Mouse (Mus musculus): ENCODE measurements at regions not wholly inside any gene's neighbourhood (a gene's known extent, or its start where the extent isn't known, plus 50 kb on each side); places are given as distances from the start of the nearest gene placed in this dataset.

GRCm38 (mm10) chr15:7563279-7563678 lies 165.1 kb upstream of the Egflam start:
- Histone ChIP-seq H3K4me3 (ENCODE audit: control insufficient read depth in 1 of 2, insufficient read depth in 1 of 2, low read depth in 2 of 2, low read length in 2 of 2) (no peak overlapping the region), H3K79me2 (ENCODE audit: control insufficient read depth, insufficient read depth, low read length, poor library complexity) (no peaks in the 10 kb centered on the region), H3K9me3 (replicated peaks; ENCODE audit: insufficient read depth, low read length) (no peaks in the 10 kb centered on the region), H3K27ac (ENCODE audit: control insufficient read depth, low read depth, low read length) (no peak overlapping the region), H3K4me1 (ENCODE audit: control insufficient read depth in 1 of 2, insufficient read depth in 2 of 2, low read length in 2 of 2) (no peaks in the 10 kb centered on the region), H3K36me3 (ENCODE audit: control insufficient read depth in 1 of 2, insufficient read depth in 2 of 2, low read length in 2 of 2) (no peaks in the 10 kb centered on the region), H3K27me3 (ENCODE audit: control insufficient read depth in 1 of 2, insufficient read depth in 2 of 2, low read length in 2 of 2) (no peaks in the 10 kb centered on the region), H3K9ac (ENCODE audit: control insufficient read depth, low read depth, low read length, poor library complexity, severe bottlenecking) (no peak overlapping the region)
- no peak for DNase-seq (ENCODE audit: low read depth, low spot score)
- no peak for TF ChIP-seq NELFE (IDR thresholded peaks at IDR 0.05; ENCODE audit: low read depth, low read length)
- TF ChIP-seq RAD21 (IDR thresholded peaks at IDR 0.05; ENCODE audit: low read depth, low read length), result no peak
- no peak for TF ChIP-seq POLR2AphosphoS5 (IDR thresholded peaks at IDR 0.05; ENCODE audit: borderline replicate concordance, low read depth, low read length)
- no peak for TF ChIP-seq POLR2AphosphoS2 (IDR thresholded peaks at IDR 0.05; ENCODE audit: low read length)
- TF ChIP-seq USF1 (IDR thresholded peaks at IDR 0.05; ENCODE audit: low read depth, low read length), result no peak
- TF ChIP-seq KAT2A (conservative IDR thresholded peaks at IDR 0.05; ENCODE audit: low read depth, low read length), result no peak
- no peak for TF ChIP-seq CHD2 (IDR thresholded peaks at IDR 0.05; ENCODE audit: low read length)
- TF ChIP-seq ZNF384 (IDR thresholded peaks at IDR 0.05; ENCODE audit: low read depth, low read length), result no peak
- no peak for TF ChIP-seq ELF1 (IDR thresholded peaks at IDR 0.05; ENCODE audit: low read depth, low read length)
- TF ChIP-seq RCOR1 (IDR thresholded peaks at IDR 0.05; ENCODE audit: low read depth, low read length), result no peak
- no peak for TF ChIP-seq ZMIZ1 (IDR thresholded peaks at IDR 0.05; ENCODE audit: low read depth, low read length)
- no peak for TF ChIP-seq SIN3A (IDR thresholded peaks at IDR 0.05; ENCODE audit: low read length)
- no peak for TF ChIP-seq POLR2A (IDR thresholded peaks at IDR 0.05; ENCODE audit: control insufficient read depth in 1 of 2, insufficient read depth in 1 of 2, low read depth in 1 of 2, low read length in 2 of 2, poor library complexity in 1 of 2)

- Histone ChIP-seq H3K4me1 (ENCODE audit: control insufficient read depth in 1 of 2, insufficient read depth in 2 of 2, low read length in 2 of 2) (no peaks in the 10 kb centered on the region), H3K27ac (ENCODE audit: control insufficient read depth, low read depth, low read length) (no peak overlapping the region), H3K9ac (ENCODE audit: control insufficient read depth, low read depth, low read length, poor library complexity, severe bottlenecking) (no peak overlapping the region), H3K36me3 (ENCODE audit: control insufficient read depth in 1 of 2, insufficient read depth in 2 of 2, low read length in 2 of 2) (no peaks in the 10 kb centered on the region), H3K9me3 (replicated peaks; ENCODE audit: insufficient read depth, low read length) (no peaks in the 10 kb centered on the region), H3K4me3 (ENCODE audit: control insufficient read depth in 1 of 2, insufficient read depth in 1 of 2, low read depth in 2 of 2, low read length in 2 of 2) (no peak overlapping the region), H3K27me3 (ENCODE audit: control insufficient read depth in 1 of 2, insufficient read depth in 2 of 2, low read length in 2 of 2) (no peaks in the 10 kb centered on the region), H3K79me2 (ENCODE audit: control insufficient read depth, insufficient read depth, low read length, poor library complexity) (no peaks in the 10 kb centered on the region)
- no peak for DNase-seq (ENCODE audit: low read depth, low spot score)
- no peak for TF ChIP-seq UBTF (IDR thresholded peaks at IDR 0.05; ENCODE audit: borderline replicate concordance, insufficient read depth, low read depth, low read length)
- TF ChIP-seq BHLHE40 (IDR thresholded peaks at IDR 0.05; ENCODE audit: borderline replicate concordance, low read depth, low read length), result no peak
- no peak for TF ChIP-seq NELFE (IDR thresholded peaks at IDR 0.05; ENCODE audit: low read depth, low read length)
- TF ChIP-seq MAZ (IDR thresholded peaks at IDR 0.05; ENCODE audit: low read depth, low read length), result no peak
- no peak for TF ChIP-seq POLR2AphosphoS5 (IDR thresholded peaks at IDR 0.05; ENCODE audit: borderline replicate concordance, low read depth, low read length)
- TF ChIP-seq ZMIZ1 (IDR thresholded peaks at IDR 0.05; ENCODE audit: low read depth, low read length), result no peak
- TF ChIP-seq RCOR1 (IDR thresholded peaks at IDR 0.05; ENCODE audit: low read depth, low read length), result no peak
- TF ChIP-seq JUND (IDR thresholded peaks at IDR 0.05; ENCODE audit: low read depth, low read length), result no peak
- no peak for TF ChIP-seq TBP (IDR thresholded peaks at IDR 0.05; ENCODE audit: low read depth, low read length)
- TF ChIP-seq ZKSCAN1 (IDR thresholded peaks at IDR 0.05; ENCODE audit: low read depth, low read length), result no peak
- no peak for TF ChIP-seq MAFK (IDR thresholded peaks at IDR 0.05; ENCODE audit: borderline replicate concordance, low read depth, low read length)
- TF ChIP-seq ZNF384 (IDR thresholded peaks at IDR 0.05; ENCODE audit: low read depth, low read length), result no peak
- no peak for TF ChIP-seq NRF1 (IDR thresholded peaks at IDR 0.05; ENCODE audit: insufficient read depth, low read depth, low read length, poor library complexity, severe bottlenecking)
- no peak for TF ChIP-seq MYB (IDR thresholded peaks at IDR 0.05; ENCODE audit: low read depth, low read length)
- TF ChIP-seq MAX (IDR thresholded peaks at IDR 0.05; ENCODE audit: low read length), result no peak
- no peak for TF ChIP-seq CHD2 (IDR thresholded peaks at IDR 0.05; ENCODE audit: low read length)
- TF ChIP-seq TCF12 (IDR thresholded peaks at IDR 0.05; ENCODE audit: low read depth, low read length), result no peak
- TF ChIP-seq POLR2AphosphoS2 (IDR thresholded peaks at IDR 0.05; ENCODE audit: low read length), result no peak
- no peak for TF ChIP-seq E2F4 (IDR thresholded peaks at IDR 0.05; ENCODE audit: borderline replicate concordance, low read depth, low read length)
These were observed 165.5 kb upstream of the Egflam start for GRCm38 (mm10) chr15:7563726-7564125.
